8 mouse cellular contexts compared by ENCODE assay signal in the genomic region with DNA sequence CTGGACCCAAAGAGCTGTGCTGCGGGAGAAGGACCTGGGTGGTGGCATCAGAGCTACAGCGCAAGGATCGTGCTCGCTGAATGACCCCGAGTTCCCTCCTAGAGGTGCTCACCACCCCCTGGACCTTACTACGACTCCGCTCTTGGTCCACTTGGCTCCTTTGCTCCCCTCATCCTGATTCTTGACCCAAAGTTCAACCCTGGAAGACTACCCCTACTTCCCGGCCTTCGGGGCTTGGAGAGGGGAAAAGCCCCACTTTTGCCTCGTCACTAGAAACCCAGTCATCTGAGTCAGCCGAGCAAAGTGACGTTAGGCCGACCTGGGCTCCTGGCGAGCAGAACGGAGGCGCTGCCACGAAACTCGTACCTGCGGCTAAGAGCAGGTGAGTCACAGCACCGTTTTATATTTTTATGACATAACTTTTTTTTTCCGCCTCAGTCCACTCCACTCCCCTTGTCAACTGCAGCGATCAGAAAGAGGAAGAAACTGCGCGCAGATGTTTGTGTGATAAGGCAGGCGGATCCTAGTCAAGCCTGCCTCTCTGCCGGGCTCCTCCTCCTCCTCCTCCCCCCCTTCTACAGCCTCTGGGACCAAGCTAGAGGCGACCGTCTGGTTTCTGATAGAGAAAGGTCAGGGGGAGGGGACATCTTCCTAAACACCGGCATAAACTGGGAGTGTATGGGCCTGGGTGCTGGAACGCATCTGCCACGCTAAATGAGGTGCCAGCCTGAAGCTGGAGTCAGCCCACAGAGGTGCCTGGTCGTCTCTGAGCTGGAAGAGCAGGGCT. TPM values are rescaled to one million over a fixed set of nuclear protein-coding genes. Genes with fewer than 3 reads are reported as not detected.
DNase-seq lines count a peak whose midpoint lies in the region; ATAC-seq and TF ChIP-seq lines count a peak whose summit lies in the region.

A gene (minus strand): TSS at position 502 of the 787 bp plus-strand sequence.

- H3K36me3 ChIP-seq in heart, embryonic 14.5 days (ENCODE audit: control insufficient read depth, insufficient read depth, low read length) = no peaks in the 10 kb centered on the region
- H3K36me3 ChIP-seq in embryonic facial prominence, embryonic 13.5 days = no peaks in the 10 kb centered on the region
- H3K36me3 ChIP-seq in intestine, postnatal 0 days (ENCODE audit: control insufficient read depth, insufficient read depth) = no peaks in the 10 kb centered on the region; the same call in 1 of the 2 replicates

- intact Hi-C loops in heart, postnatal 14 days (cut with DNase I) = loop anchor here (5.0 to 10.0 kb wide), 3 partner anchors 264 to 1022 kb away; no protein-coding TSS in a partner anchor
- intact Hi-C loops in gastrocnemius, postnatal 36 days (cut with DNase I) = no loop called here

- ATAC-seq in heart, embryonic 14.5 days (ENCODE audit: insufficient number of reproducible peaks, insufficient read depth, low FRiP score, low read depth) = no peak
- peak; percentile 5; the same call in 1 of the 2 replicates for ATAC-seq in embryonic facial prominence, embryonic 13.5 days (ENCODE audit: insufficient number of reproducible peaks, insufficient read depth, low FRiP score, low TSS enrichment, low read depth)
- peak; percentile 66 for ATAC-seq in intestine, postnatal 0 days

- peaks cover 96% of the 10 kb centered on the region for H3K27me3 ChIP-seq in heart, embryonic 14.5 days (ENCODE audit: control insufficient read depth, insufficient read depth, low read length)
- H3K27me3 ChIP-seq in embryonic facial prominence, embryonic 13.5 days = peaks cover 100% of the 10 kb centered on the region
- peaks cover 66% of the 10 kb centered on the region for H3K27me3 ChIP-seq in intestine, postnatal 0 days (replicated peaks; ENCODE audit: control insufficient read depth, insufficient read depth, low read length)

- peak within 1 kb of the TSS; percentile 44 to 52 for H3K4me3 ChIP-seq in heart, embryonic 14.5 days (ENCODE audit: control insufficient read depth in 1 of 2, insufficient read depth in 1 of 2, low read depth in 1 of 2, low read length in 2 of 2)
- H3K4me3 ChIP-seq in embryonic facial prominence, embryonic 13.5 days = peak within 1 kb of the TSS; percentile 53
- H3K4me3 ChIP-seq in intestine, postnatal 0 days (ENCODE audit: low read depth, low read length) = peak within 1 kb of the TSS; percentile 70

- peak within 1 kb of the TSS; percentile 96 for H3K4me2 ChIP-seq in heart, embryonic 14.5 days (ENCODE audit: low read length)
- peak within 1 kb of the TSS; percentile 92 for H3K4me2 ChIP-seq in embryonic facial prominence, embryonic 13.5 days
- H3K4me2 ChIP-seq in intestine, postnatal 0 days (replicated peaks; ENCODE audit: low read depth) = peak within 1 kb of the TSS; percentile 84

- DNase-seq in heart, postnatal 14 days = no peak
- peak; percentile 48 to 56 for DNase-seq in lung, postnatal 4 days
- DNase-seq in yolk sac, embryonic 10.5 days (ENCODE audit: low spot score) = peak; percentile 40
- DNase-seq in frontal cortex, adult 2 months (ENCODE audit: extremely low spot score in 1 of 2, low spot score in 1 of 2) = no peak
- no peak for DNase-seq in gastrocnemius, postnatal 36 days

- H3K4me1 ChIP-seq in heart, embryonic 14.5 days (ENCODE audit: control insufficient read depth in 2 of 2, insufficient read depth in 2 of 2, low read length in 2 of 2) = peaks cover 3 to 28% of the 10 kb centered on the region in 2 experiments; a peak in 3 of 4 replicates
- H3K4me1 ChIP-seq in embryonic facial prominence, embryonic 13.5 days = peaks cover 31% of the 10 kb centered on the region
- no peaks in the 10 kb centered on the region for H3K4me1 ChIP-seq in intestine, postnatal 0 days (replicated peaks; ENCODE audit: control insufficient read depth, insufficient read depth, low read length)

- no peaks in the 10 kb centered on the region for H3K9me3 ChIP-seq in heart, embryonic 14.5 days (ENCODE audit: control insufficient read depth, low read length)
- H3K9me3 ChIP-seq in embryonic facial prominence, embryonic 13.5 days = no peaks in the 10 kb centered on the region
- H3K9me3 ChIP-seq in intestine, postnatal 0 days (ENCODE audit: control insufficient read depth) = no peaks in the 10 kb centered on the region

- H3K27ac ChIP-seq in heart, embryonic 14.5 days (replicated peaks in 1 of 2; ENCODE audit: control insufficient read depth in 1 of 2, insufficient read depth in 1 of 2, low read depth in 2 of 2, low read length in 2 of 2) = no peak within 1 kb of the TSS
- peak within 1 kb of the TSS; percentile 28; the same call in 1 of the 2 replicates for H3K27ac ChIP-seq in embryonic facial prominence, embryonic 13.5 days
- peak within 1 kb of the TSS; percentile 95 for H3K27ac ChIP-seq in intestine, postnatal 0 days (ENCODE audit: low read depth, low read length)

- TF ChIP-seq CTCF in intestine, postnatal 0 days (IDR thresholded peaks at IDR 0.05; ENCODE audit: low read depth) = no peak

- WGBS in heart, embryonic 14.5 days = 1% methylated on average over 32 of the region's 32 CpGs
- 1% methylated on average over 32 of the region's 32 CpGs for WGBS in embryonic facial prominence, embryonic 13.5 days
- 2% methylated on average over 32 of the region's 32 CpGs for WGBS in intestine, postnatal 0 days

- peak within 1 kb of the TSS; percentile 36; the same call in 1 of the 2 replicates for H3K9ac ChIP-seq in heart, embryonic 14.5 days (ENCODE audit: low read length)
- H3K9ac ChIP-seq in embryonic facial prominence, embryonic 13.5 days = peak within 1 kb of the TSS; percentile 54
- peak within 1 kb of the TSS; percentile 71 for H3K9ac ChIP-seq in intestine, postnatal 0 days (ENCODE audit: low read depth, low read length)

RNA-seq across cellular contexts. Expression of the gene that starts here (rescaled TPM):
- polyA plus RNA-seq in heart, embryonic 14.5 days (2014; fragmentation: Nextera tagmentation; extraction: Ambion mirVana) = 0.42 TPM in 1 of 2 replicates, not detected in the other
- under 1 TPM in 1 of 2 experiments, not detected in 1; 0.33 TPM for total RNA-seq in heart, postnatal 14 days (2021)
- 0.96 and 2.7 TPM in 2 replicates for polyA plus RNA-seq in embryonic facial prominence, embryonic 13.5 days (2015; fragmentation: Nextera tagmentation; extraction: Ambion mirVana)
- 3.7 and 4.0 TPM in 2 replicates for polyA plus RNA-seq in intestine, postnatal 0 days (2015; fragmentation: Nextera tagmentation; extraction: Ambion mirVana)
- polyA plus RNA-seq in frontal cortex, adult 2 months (2012; rRNA removed) = not detected in 2 replicates
- total RNA-seq in gastrocnemius, postnatal 36 days (2021) = not detected

Comparison
In these comparisons a context has a peak if more than half of its experiments do, and no peak if none do; other contexts are left out.
1. H3K27ac ChIP-seq: peak in embryonic facial prominence, embryonic 13.5 days (single experiment) and intestine, postnatal 0 days (single experiment); none in heart, embryonic 14.5 days (0 of 2).
2. DNase-seq: peak in lung, postnatal 4 days (2 of 2) and yolk sac, embryonic 10.5 days (single experiment); none in heart, postnatal 14 days (0 of 2), frontal cortex, adult 2 months (0 of 2) and gastrocnemius, postnatal 36 days (0 of 2).
3. Peak in every context shown above with its lines, with median percentiles within 50 percentile points of each other: H3K4me2 ChIP-seq, H3K4me3 ChIP-seq and H3K9ac ChIP-seq.